Mouse (Mus musculus): ENCODE measurements at regions not wholly inside any gene's neighbourhood (a gene's known extent, or its start where the extent isn't known, plus 50 kb on each side); places are given as distances from the start of the nearest gene placed in this dataset.

GRCm38 (mm10) chr3:58056191-58057063 is 208.5 kb upstream of the Pfn2 start:
- Histone ChIP-seq H3K36me3 (replicated peaks; ENCODE audit: control insufficient read depth, insufficient read depth, low read depth) (no peaks in the 10 kb centered on the region), H3K4me1 (replicated peaks; ENCODE audit: control insufficient read depth in 2 of 2, insufficient read depth in 2 of 2, low read length in 1 of 2) (peaks cover 18 to 28% of the 10 kb centered on the region in 2 experiments), H3K9ac (replicated peaks) (no peak overlapping the region), H3K27ac (peak overlapping the region; percentile 59), H3K4me3 (ENCODE audit: insufficient read depth in 1 of 2, low read depth in 2 of 2, low read length in 2 of 2) (no peak overlapping the region), H3K27me3 (ENCODE audit: control insufficient read depth, insufficient read depth, low read length) (no peaks in the 10 kb centered on the region), H3K4me2 (ENCODE audit: low read depth) (peak overlapping the region; percentile 41), H3K9me3 (ENCODE audit: control insufficient read depth, low read length) (no peaks in the 10 kb centered on the region)
- ATAC-seq (ENCODE audit: insufficient read depth) (peak; percentile 98), DNase-seq (ENCODE audit: low read depth in 3 of 3, low spot score in 3 of 3) (peak; percentile 73 to 79 (median 75))
- TF ChIP-seq CTCF (IDR thresholded peaks at IDR 0.05; ENCODE audit: low read depth) (no peak), EP300 (IDR thresholded peaks at IDR 0.05; ENCODE audit: low read depth) (peak; percentile 83)
- WGBS (ENCODE audit: insufficient replicate concordance): 30% methylated on average over 10 of the region's 10 CpGs

GRCm38 (mm10) chr3:58057064-58057396 is 209.2 kb upstream of the Pfn2 start:
- Histone ChIP-seq H3K9ac (replicated peaks) (no peak overlapping the region), H3K4me3 (ENCODE audit: insufficient read depth in 1 of 2, low read depth in 2 of 2, low read length in 2 of 2) (no peak overlapping the region), H3K27ac (peak overlapping the region; percentile 59), H3K27me3 (ENCODE audit: control insufficient read depth, insufficient read depth, low read length) (no peaks in the 10 kb centered on the region), H3K4me1 (replicated peaks; ENCODE audit: control insufficient read depth in 2 of 2, insufficient read depth in 2 of 2, low read length in 1 of 2) (peaks cover 18 to 28% of the 10 kb centered on the region in 2 experiments), H3K36me3 (replicated peaks; ENCODE audit: control insufficient read depth, insufficient read depth, low read depth) (no peaks in the 10 kb centered on the region), H3K9me3 (ENCODE audit: control insufficient read depth, low read length) (no peaks in the 10 kb centered on the region), H3K4me2 (ENCODE audit: low read depth) (peak overlapping the region; percentile 41)
- peak; percentile 37 for ATAC-seq (ENCODE audit: insufficient read depth)
- TF ChIP-seq CTCF (IDR thresholded peaks at IDR 0.05; ENCODE audit: low read depth): no peak
- WGBS (ENCODE audit: insufficient replicate concordance): 58% methylated on average over 2 of the region's 2 CpGs
- DNase-seq (ENCODE audit: low read depth in 3 of 3, low spot score in 3 of 3): no peak

- no peaks in the 10 kb centered on the region for H3K9me3 ChIP-seq (ENCODE audit: control insufficient read depth, low read length)
- H3K27me3 ChIP-seq (ENCODE audit: control insufficient read depth, insufficient read depth, low read length): no peaks in the 10 kb centered on the region
- DNase-seq (ENCODE audit: low read depth in 3 of 3, low spot score in 3 of 3): no peak
- H3K4me2 ChIP-seq (ENCODE audit: low read depth): no peak overlapping the region
- no peak for ATAC-seq (ENCODE audit: insufficient read depth)
- no peaks in the 10 kb centered on the region for H3K36me3 ChIP-seq (replicated peaks; ENCODE audit: control insufficient read depth, insufficient read depth, low read depth)
- H3K4me1 ChIP-seq (replicated peaks; ENCODE audit: control insufficient read depth in 2 of 2, insufficient read depth in 2 of 2, low read length in 1 of 2): peaks cover 18 to 28% of the 10 kb centered on the region in 2 experiments
- no peak overlapping the region for H3K9ac ChIP-seq (replicated peaks)
- 70% methylated on average over 10 of the region's 10 CpGs for WGBS (ENCODE audit: insufficient replicate concordance)
- TF ChIP-seq EP300 (IDR thresholded peaks at IDR 0.05; ENCODE audit: low read depth) (no peak), CTCF (IDR thresholded peaks at IDR 0.05; ENCODE audit: low read depth) (no peak)
- no peak overlapping the region for H3K4me3 ChIP-seq (ENCODE audit: insufficient read depth in 1 of 2, low read depth in 2 of 2, low read length in 2 of 2)
- no peak overlapping the region for H3K27ac ChIP-seq
Observed at GRCm38 (mm10) chr3:58058134-58058533, 210.3 kb upstream of the Pfn2 start.

GRCm38 (mm10) chr3:58063852-58064549 is 216.1 kb upstream of the Pfn2 start:
- Histone ChIP-seq H3K36me3 (replicated peaks; ENCODE audit: control insufficient read depth, insufficient read depth, low read depth) (no peaks in the 10 kb centered on the region), H3K27ac (no peak overlapping the region), H3K4me3 (ENCODE audit: insufficient read depth in 1 of 2, low read depth in 2 of 2, low read length in 2 of 2) (no peak overlapping the region), H3K9me3 (ENCODE audit: control insufficient read depth, low read length) (no peaks in the 10 kb centered on the region), H3K4me2 (ENCODE audit: low read depth) (no peak overlapping the region), H3K9ac (replicated peaks) (no peak overlapping the region), H3K27me3 (ENCODE audit: control insufficient read depth, insufficient read depth, low read length) (no peaks in the 10 kb centered on the region), H3K4me1 (replicated peaks; ENCODE audit: control insufficient read depth in 2 of 2, insufficient read depth in 2 of 2, low read length in 1 of 2) (no peaks in the 10 kb centered on the region)
- ATAC-seq (ENCODE audit: insufficient read depth) (no peak), DNase-seq (ENCODE audit: low read depth in 3 of 3, low spot score in 3 of 3) (no peak)
- no peak for TF ChIP-seq EP300 (IDR thresholded peaks at IDR 0.05; ENCODE audit: low read depth)
- TF ChIP-seq CTCF (IDR thresholded peaks at IDR 0.05; ENCODE audit: low read depth): no peak
- 69% methylated on average over 7 of the region's 7 CpGs for WGBS (ENCODE audit: insufficient replicate concordance)

GRCm38 (mm10) chr3:58071574-58071973 is 223.7 kb upstream of the Pfn2 start:
- TF ChIP-seq EP300 (IDR thresholded peaks at IDR 0.05; ENCODE audit: low read depth): no peak
- no peaks in the 10 kb centered on the region for H3K9me3 ChIP-seq (ENCODE audit: control insufficient read depth, low read length)
- ATAC-seq (ENCODE audit: insufficient read depth) (no peak), DNase-seq (ENCODE audit: low read depth in 3 of 3, low spot score in 3 of 3) (no peak)
- no peaks in the 10 kb centered on the region for H3K36me3 ChIP-seq (replicated peaks; ENCODE audit: control insufficient read depth, insufficient read depth, low read depth)
- H3K27ac ChIP-seq: no peak overlapping the region
- WGBS (ENCODE audit: insufficient replicate concordance): 35% methylated on average over 3 of the region's 3 CpGs
- no peak overlapping the region for H3K4me3 ChIP-seq (ENCODE audit: insufficient read depth in 1 of 2, low read depth in 2 of 2, low read length in 2 of 2)
- no peaks in the 10 kb centered on the region for H3K27me3 ChIP-seq (ENCODE audit: control insufficient read depth, insufficient read depth, low read length)
- no peak overlapping the region for H3K9ac ChIP-seq (replicated peaks)
- H3K4me2 ChIP-seq (ENCODE audit: low read depth): no peak overlapping the region
- H3K4me1 ChIP-seq (replicated peaks; ENCODE audit: control insufficient read depth in 2 of 2, insufficient read depth in 2 of 2, low read length in 1 of 2): no peaks in the 10 kb centered on the region

All from liver, embryonic 14.5 days (tissue).